Comparison of ENCODE assay signal across 8 mouse cellular contexts in the genomic region with DNA sequence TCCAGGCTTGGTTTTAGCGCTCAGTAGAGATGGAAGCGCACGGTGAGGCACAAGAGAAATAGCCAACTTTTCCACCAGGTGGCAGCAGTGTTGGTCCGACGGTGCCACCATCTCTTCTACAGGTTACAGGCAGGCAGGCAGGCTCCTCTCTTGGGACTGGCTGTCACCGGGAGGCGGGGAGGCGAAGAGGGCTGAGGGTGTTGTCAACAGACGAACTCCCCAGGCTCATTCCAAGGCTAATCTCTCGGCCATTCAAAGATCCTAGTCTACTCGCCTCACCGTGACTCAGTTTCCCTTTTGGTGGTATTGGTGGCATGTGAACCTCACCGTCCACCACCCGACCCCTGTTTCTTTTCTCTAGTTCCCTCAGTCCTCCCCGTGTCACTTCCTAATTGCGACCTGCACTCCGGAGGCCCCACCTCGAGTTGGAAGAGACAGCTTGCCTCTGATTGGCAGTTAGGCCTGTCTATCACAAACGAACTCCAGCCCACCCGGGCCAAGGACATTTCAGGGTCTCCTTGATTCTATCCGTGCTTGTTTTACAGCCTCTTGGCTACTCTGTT. TPM values are rescaled to one million over a fixed set of nuclear protein-coding genes. Genes with fewer than 3 reads are reported as not detected.
DNase-seq lines count a peak whose midpoint lies in the region; ATAC-seq and TF ChIP-seq lines count a peak whose summit lies in the region.

No protein-coding gene starts in this region.

- peaks cover 63% of the 10 kb centered on the region for H3K27me3 ChIP-seq in G1E (ENCODE audit: insufficient read depth, low read length)
- no peaks in the 10 kb centered on the region for H3K27me3 ChIP-seq in forebrain, embryonic 13.5 days
- peaks cover 3% of the 10 kb centered on the region; the same call in 1 of the 2 replicates for H3K27me3 ChIP-seq in liver, embryonic 16.5 days (ENCODE audit: control insufficient read depth, insufficient read depth, low read depth, low read length)
- H3K27me3 ChIP-seq in neural tube, embryonic 13.5 days = peaks cover 2% of the 10 kb centered on the region; the same call in 1 of the 2 replicates

- H3K9me3 ChIP-seq in G1E (replicated peaks) = no peaks in the 10 kb centered on the region
- H3K9me3 ChIP-seq in forebrain, embryonic 13.5 days (replicated peaks) = no peaks in the 10 kb centered on the region
- no peaks in the 10 kb centered on the region for H3K9me3 ChIP-seq in liver, embryonic 16.5 days (replicated peaks; ENCODE audit: control insufficient read depth, low read length)
- H3K9me3 ChIP-seq in neural tube, embryonic 13.5 days = no peaks in the 10 kb centered on the region

- WGBS in forebrain, embryonic 13.5 days = 2% methylated on average over 21 of the region's 21 CpGs
- WGBS in large intestine, adult 2 months = 2% methylated on average over 21 of the region's 21 CpGs
- 1% methylated on average over 21 of the region's 21 CpGs for WGBS in liver, embryonic 16.5 days (ENCODE audit: insufficient replicate concordance)
- 2% methylated on average over 21 of the region's 21 CpGs for WGBS in neural tube, embryonic 13.5 days

- TF ChIP-seq CTCF in G1E (IDR thresholded peaks at IDR 0.05; ENCODE audit: low read depth, low read length) = peak; percentile 46; the same call in 1 of the 2 replicates

- ATAC-seq in G1E (ENCODE audit: extremely low read depth, insufficient number of reproducible peaks, low FRiP score, poor library complexity, severe bottlenecking) = peak; percentile 57; the same call in 1 of the 2 replicates
- ATAC-seq in forebrain, embryonic 13.5 days = peak; percentile 90
- ATAC-seq in liver, embryonic 16.5 days (ENCODE audit: low read depth) = peak; percentile 76
- peak; percentile 84 for ATAC-seq in neural tube, embryonic 13.5 days (ENCODE audit: low read depth)

- intact Hi-C loops in heart, postnatal 25 days (cut with DNase I) = loop anchor here (1.0 to 5.0 kb wide), 4 partner anchors 55 to 278 kb away; no protein-coding TSS in a partner anchor

- peak overlapping the region; percentile 1; the same call in 1 of the 2 replicates for H3K4me3 ChIP-seq in G1E (ENCODE audit: low read depth, low read length)
- peak overlapping the region; percentile 35 for H3K4me3 ChIP-seq in forebrain, embryonic 13.5 days
- H3K4me3 ChIP-seq in liver, embryonic 16.5 days (ENCODE audit: low read depth, low read length) = peak overlapping the region; percentile 35
- H3K4me3 ChIP-seq in neural tube, embryonic 13.5 days = peak overlapping the region; percentile 25

- H3K27ac ChIP-seq in forebrain, embryonic 13.5 days = no peak overlapping the region
- H3K27ac ChIP-seq in liver, embryonic 16.5 days (ENCODE audit: low read length) = no peak overlapping the region
- H3K27ac ChIP-seq in neural tube, embryonic 13.5 days (replicated peaks) = no peak overlapping the region

- peak overlapping the region; percentile 52 for H3K9ac ChIP-seq in forebrain, embryonic 13.5 days
- H3K9ac ChIP-seq in liver, embryonic 16.5 days (ENCODE audit: low read depth, low read length) = no peak overlapping the region
- peak overlapping the region; percentile 32; the same call in 1 of the 2 replicates for H3K9ac ChIP-seq in neural tube, embryonic 13.5 days

- peak; percentile 61 for DNase-seq in G1E (ENCODE audit: low spot score)
- DNase-seq in cerebellum, adult 11 months = peak; percentile 81
- DNase-seq in heart, postnatal 25 days (ENCODE audit: low spot score) = peak; percentile 33
- DNase-seq in large intestine, adult 2 months (ENCODE audit: low read depth, low spot score) = peak; percentile 58
- DNase-seq in testis, postnatal 10 days (ENCODE audit: low spot score) = peak; percentile 88

- peak overlapping the region; percentile 66 for H3K4me2 ChIP-seq in forebrain, embryonic 13.5 days
- peak overlapping the region; percentile 54 for H3K4me2 ChIP-seq in liver, embryonic 16.5 days (ENCODE audit: low read depth, low read length)
- H3K4me2 ChIP-seq in neural tube, embryonic 13.5 days = peak overlapping the region; percentile 58

- H3K4me1 ChIP-seq in G1E (ENCODE audit: insufficient read depth, low read depth, low read length) = peaks cover 14% of the 10 kb centered on the region
- H3K4me1 ChIP-seq in forebrain, embryonic 13.5 days = peaks cover 10% of the 10 kb centered on the region
- no peaks in the 10 kb centered on the region for H3K4me1 ChIP-seq in liver, embryonic 16.5 days (ENCODE audit: control insufficient read depth, low read depth, low read length)
- peaks cover 20% of the 10 kb centered on the region for H3K4me1 ChIP-seq in neural tube, embryonic 13.5 days (replicated peaks)

- H3K36me3 ChIP-seq in G1E (replicated peaks) = no peaks in the 10 kb centered on the region
- peaks cover 15% of the 10 kb centered on the region for H3K36me3 ChIP-seq in forebrain, embryonic 13.5 days (ENCODE audit: poor library complexity, severe bottlenecking)
- no peaks in the 10 kb centered on the region for H3K36me3 ChIP-seq in liver, embryonic 16.5 days (ENCODE audit: control insufficient read depth, insufficient read depth)
- H3K36me3 ChIP-seq in neural tube, embryonic 13.5 days = peaks cover 23% of the 10 kb centered on the region

RNA-seq across cellular contexts. Expression of gene 4930451I11Rik, which starts 0.7 kb away (rescaled TPM):
- total RNA-seq in G1E (2014; fragmentation: Nextera tagmentation) = not detected in 2 replicates
- not detected in 2 replicates for total RNA-seq in G1E (2017)
- polyA plus RNA-seq in G1E (2012) = not detected in 2 replicates
- not detected in 2 replicates for polyA plus RNA-seq in forebrain, embryonic 13.5 days (2015; fragmentation: Nextera tagmentation; extraction: Ambion mirVana)
- not detected for total RNA-seq in heart, postnatal 25 days (2021)
- not detected in 2 replicates for polyA plus RNA-seq in large intestine, adult 2 months (2012; rRNA removed)
- polyA plus RNA-seq in liver, embryonic 16.5 days (2015; fragmentation: Nextera tagmentation; extraction: Ambion mirVana) = not detected in 2 replicates
- polyA plus RNA-seq in neural tube, embryonic 13.5 days (2015; fragmentation: Nextera tagmentation; extraction: Ambion mirVana) = not detected in 2 replicates

RNA-seq across cellular contexts. Expression of gene Doc2a, which starts 15.1 kb away (rescaled TPM):
- total RNA-seq in G1E (2014; fragmentation: Nextera tagmentation) (not detected in 2 replicates), G1E (2017) (0.11 and 0.23 TPM in 2 replicates)
- not detected in 2 replicates for polyA plus RNA-seq in G1E (2012)
- polyA plus RNA-seq in forebrain, embryonic 13.5 days (2015; fragmentation: Nextera tagmentation; extraction: Ambion mirVana) = 4.1 and 4.2 TPM in 2 replicates
- total RNA-seq in heart, postnatal 25 days (2021) = not detected
- not detected in 2 replicates for polyA plus RNA-seq in large intestine, adult 2 months (2012; rRNA removed)
- not detected in 2 replicates for polyA plus RNA-seq in liver, embryonic 16.5 days (2015; fragmentation: Nextera tagmentation; extraction: Ambion mirVana)
- 8.2 and 9.5 TPM in 2 replicates for polyA plus RNA-seq in neural tube, embryonic 13.5 days (2015; fragmentation: Nextera tagmentation; extraction: Ambion mirVana)

RNA-seq across cellular contexts. Expression of gene Hirip3, which starts 29.7 kb away (rescaled TPM):
- total RNA-seq in G1E (2014; fragmentation: Nextera tagmentation) (46.8 and 53.2 TPM in 2 replicates), G1E (2017) (90.4 and 115 TPM in 2 replicates)
- polyA plus RNA-seq in G1E (2012) = 158 and 159 TPM in 2 replicates
- 47.7 and 49.1 TPM in 2 replicates for polyA plus RNA-seq in forebrain, embryonic 13.5 days (2015; fragmentation: Nextera tagmentation; extraction: Ambion mirVana)
- total RNA-seq in heart, postnatal 25 days (2021) = 1 to 10 TPM; 5.1 to 5.5 TPM
- 9.4 and 13.4 TPM in 2 replicates for polyA plus RNA-seq in large intestine, adult 2 months (2012; rRNA removed)
- 10.0 and 10.8 TPM in 2 replicates for polyA plus RNA-seq in liver, embryonic 16.5 days (2015; fragmentation: Nextera tagmentation; extraction: Ambion mirVana)
- 19.0 and 19.9 TPM in 2 replicates for polyA plus RNA-seq in neural tube, embryonic 13.5 days (2015; fragmentation: Nextera tagmentation; extraction: Ambion mirVana)

RNA-seq across cellular contexts. Expression of gene Ino80e, which starts 30.1 kb away (rescaled TPM):
- 106 and 136 TPM in 2 replicates for total RNA-seq in G1E (2014; fragmentation: Nextera tagmentation)
- total RNA-seq in G1E (2017) = 50.7 and 60.3 TPM in 2 replicates
- polyA plus RNA-seq in G1E (2012) = 893 and 1,187 TPM in 2 replicates
- polyA plus RNA-seq in forebrain, embryonic 13.5 days (2015; fragmentation: Nextera tagmentation; extraction: Ambion mirVana) = 94.9 and 96.2 TPM in 2 replicates
- 10 to 100 TPM; 17.7 to 18.9 TPM for total RNA-seq in heart, postnatal 25 days (2021)
- polyA plus RNA-seq in large intestine, adult 2 months (2012; rRNA removed) = 36.5 and 39.3 TPM in 2 replicates
- polyA plus RNA-seq in liver, embryonic 16.5 days (2015; fragmentation: Nextera tagmentation; extraction: Ambion mirVana) = 25.7 and 26.6 TPM in 2 replicates
- polyA plus RNA-seq in neural tube, embryonic 13.5 days (2015; fragmentation: Nextera tagmentation; extraction: Ambion mirVana) = 74.3 and 79.1 TPM in 2 replicates

RNA-seq across cellular contexts. Expression of gene Fam57b, which starts 34.6 kb away (rescaled TPM):
- total RNA-seq in G1E (2014; fragmentation: Nextera tagmentation) (not detected in 2 replicates), G1E (2017) (0.05 TPM in 1 of 2 replicates, not detected in the other)
- 0.02 and 0.06 TPM in 2 replicates for polyA plus RNA-seq in G1E (2012)
- polyA plus RNA-seq in forebrain, embryonic 13.5 days (2015; fragmentation: Nextera tagmentation; extraction: Ambion mirVana) = 27.0 and 30.0 TPM in 2 replicates
- 10 to 100 TPM in 1 of 2 experiments, 1 to 10 TPM in 1; 8.9 to 10.4 TPM for total RNA-seq in heart, postnatal 25 days (2021)
- 1.9 and 2.6 TPM in 2 replicates for polyA plus RNA-seq in large intestine, adult 2 months (2012; rRNA removed)
- polyA plus RNA-seq in liver, embryonic 16.5 days (2015; fragmentation: Nextera tagmentation; extraction: Ambion mirVana) = not detected in 2 replicates
- polyA plus RNA-seq in neural tube, embryonic 13.5 days (2015; fragmentation: Nextera tagmentation; extraction: Ambion mirVana) = 36.8 and 40.6 TPM in 2 replicates

Comparison
In these comparisons a context has a peak if more than half of its experiments do, and no peak if none do; other contexts are left out.
1. DNase-seq: peak in every context shown above with its lines; median percentile 88 in testis, postnatal 10 days; 81 in cerebellum, adult 11 months; 61 in G1E; 58 in large intestine, adult 2 months; 33 in heart, postnatal 25 days.